Mouse (Mus musculus) cerebellum, adult 2 months (tissue): Measurements from ENCODE around the gene Agbl4.

Experiments
- CTCF ChIP-seq: fragments of 200-500 bp; IDR thresholded peaks from 2 replicates; pipeline ENCODE4 v1.5.1; 2011; ENCODE audit warnings: low read depth, mild to moderate bottlenecking, control low read depth, low read length, moderate library complexity, borderline replicate concordance; ENCODE audit not compliant: insufficient read depth
- POLR2A ChIP-seq: fragments of 200-500 bp; IDR thresholded peaks from 2 replicates; pipeline ENCODE4 v1.6.1; 2011; ENCODE audit warnings: low read length, control low read depth, borderline replicate concordance; ENCODE audit not compliant: insufficient read depth

DNA sequence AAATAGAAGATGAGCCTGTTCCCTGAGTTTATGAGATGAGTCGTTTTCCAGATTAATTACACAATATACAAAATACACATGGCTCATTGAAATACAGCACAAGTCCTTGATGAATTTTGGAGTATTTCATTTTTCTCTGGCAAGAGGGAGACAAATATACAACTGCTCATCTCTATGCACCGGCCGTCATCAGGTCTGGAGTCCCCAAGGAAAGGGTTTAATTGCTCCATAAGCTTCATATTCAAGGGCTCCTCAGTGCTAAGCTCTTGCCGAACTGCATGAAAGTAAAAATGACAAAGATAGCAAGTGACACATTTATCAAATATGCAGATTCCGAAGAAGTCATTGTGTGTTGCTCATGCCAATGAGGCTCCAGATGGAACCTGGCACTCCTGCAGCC is 1284.5 kb downstream of the Agbl4 start:
- TF ChIP-seq CTCF (no peak), POLR2A (no peak)
